Mouse (Mus musculus) activated CD4-positive, CD25-positive, alpha-beta regulatory T cell, adult 4 months (primary cell): ENCODE measurements around the gene Rock2. TPM values are rescaled to one million over a fixed set of nuclear protein-coding genes. Genes with fewer than 3 reads are reported as not detected.

Source experiments
- ATAC-seq: one replicate; pipeline ENCODE4 v1.8.0; 2017
- polyA plus RNA-seq, 2 experiments: library from polyadenylated mRNA; unstranded; fragments of 100-300 nt; shearing (Covaris generic); gene quantifications; one replicate each; pipeline ENCODE4 v1.2.1; 2017

The Rock2 gene
- polyA plus RNA-seq, 2 experiments from 2014 or later = 10.8 to 11.3 TPM

DNA sequence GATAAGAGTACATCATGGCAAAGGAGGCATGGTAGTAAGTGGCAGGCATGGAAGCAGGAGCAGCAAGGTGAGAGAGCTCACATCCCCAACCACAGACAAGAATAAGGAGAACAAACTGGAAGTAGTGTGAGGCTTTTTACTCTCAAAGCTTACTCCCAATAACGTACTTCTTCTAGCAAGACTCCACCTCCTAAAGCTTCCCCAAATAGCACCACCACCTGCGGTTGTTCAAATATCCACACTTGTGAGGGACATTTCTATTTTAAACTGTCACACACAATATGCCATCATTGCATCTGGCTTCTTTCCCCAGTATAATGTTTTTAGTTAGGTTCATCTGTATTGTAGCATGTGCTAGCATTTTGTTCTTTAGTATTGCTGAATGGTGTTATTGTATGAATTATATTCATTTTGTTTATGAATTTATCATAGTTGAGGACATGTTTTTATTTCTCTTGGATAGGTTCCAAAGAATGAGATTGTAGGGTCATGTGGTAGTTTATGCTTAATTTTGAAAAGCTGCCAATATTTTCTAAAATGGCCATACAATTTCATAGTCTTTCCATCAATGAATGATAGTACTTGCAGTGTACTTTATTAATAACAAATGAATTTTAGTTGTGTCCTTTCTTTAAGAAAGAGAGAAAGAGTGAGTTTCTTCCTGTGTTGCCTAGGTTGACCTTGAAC is 9.4 kb downstream of the Rock2 start:
- ATAC-seq = no peak

DNA sequence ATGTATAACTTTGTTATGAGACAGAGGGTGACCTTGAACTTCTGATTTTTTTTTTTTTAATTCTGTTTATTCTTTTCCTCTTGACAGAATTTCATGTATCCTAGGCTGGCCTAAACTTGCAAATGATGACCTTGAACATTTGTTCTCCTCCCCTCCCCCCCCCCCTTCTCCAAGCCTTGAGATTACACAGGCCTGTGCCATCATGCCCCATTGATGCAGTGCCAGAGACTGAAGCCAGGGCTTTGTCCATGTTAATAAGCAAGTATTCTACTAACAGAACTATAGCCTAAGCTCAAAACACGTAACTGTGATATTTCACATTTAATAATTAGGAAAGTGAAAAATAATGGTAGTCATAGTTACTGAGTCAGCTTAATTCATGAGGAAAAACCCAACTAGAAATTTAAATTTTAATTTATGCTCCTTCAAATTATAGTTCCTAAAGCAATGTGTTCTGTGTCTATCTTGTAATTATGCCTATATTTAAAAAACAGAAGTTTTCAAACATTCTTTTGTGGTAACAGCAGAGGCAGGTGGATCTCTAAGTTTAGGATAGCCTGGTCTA is 12.7 kb downstream of the Rock2 start:
- no peak for ATAC-seq

DNA sequence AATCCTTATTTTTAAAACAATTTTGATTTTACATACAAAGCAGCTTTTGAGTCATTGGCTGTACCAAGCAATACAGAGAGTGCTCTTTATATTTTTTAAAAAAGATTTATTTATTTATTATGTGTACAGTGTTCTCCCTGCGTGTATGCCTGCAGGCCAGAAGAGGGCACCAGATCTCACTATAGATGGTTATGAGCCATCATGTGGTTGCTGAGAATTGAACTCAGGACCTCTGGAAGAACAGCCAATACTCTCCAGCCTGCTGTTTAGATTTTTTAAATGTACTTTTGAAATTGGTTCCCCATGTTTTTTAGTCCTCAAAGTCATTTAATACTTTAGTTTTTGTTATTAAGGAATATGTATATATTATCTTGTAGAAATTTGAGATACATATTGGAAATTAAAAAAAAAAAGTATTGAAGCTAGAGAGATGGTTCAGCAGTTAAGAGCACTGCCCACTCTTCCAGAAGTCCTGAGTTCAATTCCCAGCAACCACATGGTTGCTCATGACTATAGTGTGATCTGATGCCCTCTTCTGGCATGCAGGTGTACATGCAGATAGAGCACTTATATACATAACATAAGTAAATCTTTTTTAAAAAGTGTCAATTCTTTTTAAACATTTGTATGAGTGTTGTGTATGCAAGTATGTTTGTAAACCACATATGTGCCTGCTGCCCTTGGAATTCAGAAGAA is 13.4 kb downstream of the Rock2 start:
- no peak for ATAC-seq

DNA sequence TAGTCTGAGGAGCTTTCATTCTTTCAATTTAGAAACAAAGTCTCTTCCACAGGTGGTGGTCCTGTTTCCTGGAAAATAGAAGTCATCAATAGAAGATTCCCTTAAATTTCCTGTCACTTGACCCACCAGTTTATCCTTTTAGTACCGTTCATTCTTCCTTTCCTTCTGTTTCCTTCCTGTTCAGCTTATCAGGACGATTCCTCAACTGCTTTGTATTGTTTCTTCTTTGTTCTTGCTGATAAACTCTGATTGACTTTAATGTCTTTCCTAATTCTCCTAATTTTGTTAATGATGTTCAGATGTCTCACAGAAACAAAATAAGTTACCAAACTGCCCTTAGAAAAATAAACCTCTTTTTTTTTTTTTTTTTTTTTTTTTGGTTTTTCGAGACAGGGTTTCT is 16.8 kb downstream of the Rock2 start:
- no peak for ATAC-seq

DNA sequence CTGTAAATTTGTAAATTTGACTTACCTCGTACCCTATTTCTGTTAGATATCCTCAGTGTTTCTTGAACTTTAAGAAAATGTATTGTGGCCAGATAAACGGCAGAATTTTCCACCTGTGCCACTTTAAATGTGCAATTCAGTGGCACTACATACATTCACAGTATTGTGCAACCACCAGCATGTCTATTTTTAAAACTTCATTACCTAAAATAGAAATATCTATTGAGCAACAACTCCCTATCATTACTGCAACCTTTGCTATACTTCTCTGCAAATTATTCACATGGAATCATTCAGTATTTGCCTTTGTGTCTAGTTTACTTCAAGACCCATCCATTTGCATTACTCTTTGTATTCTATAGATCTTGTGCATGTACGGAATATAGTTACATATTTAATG is 17.9 kb downstream of the Rock2 start:
- no peak for ATAC-seq

DNA sequence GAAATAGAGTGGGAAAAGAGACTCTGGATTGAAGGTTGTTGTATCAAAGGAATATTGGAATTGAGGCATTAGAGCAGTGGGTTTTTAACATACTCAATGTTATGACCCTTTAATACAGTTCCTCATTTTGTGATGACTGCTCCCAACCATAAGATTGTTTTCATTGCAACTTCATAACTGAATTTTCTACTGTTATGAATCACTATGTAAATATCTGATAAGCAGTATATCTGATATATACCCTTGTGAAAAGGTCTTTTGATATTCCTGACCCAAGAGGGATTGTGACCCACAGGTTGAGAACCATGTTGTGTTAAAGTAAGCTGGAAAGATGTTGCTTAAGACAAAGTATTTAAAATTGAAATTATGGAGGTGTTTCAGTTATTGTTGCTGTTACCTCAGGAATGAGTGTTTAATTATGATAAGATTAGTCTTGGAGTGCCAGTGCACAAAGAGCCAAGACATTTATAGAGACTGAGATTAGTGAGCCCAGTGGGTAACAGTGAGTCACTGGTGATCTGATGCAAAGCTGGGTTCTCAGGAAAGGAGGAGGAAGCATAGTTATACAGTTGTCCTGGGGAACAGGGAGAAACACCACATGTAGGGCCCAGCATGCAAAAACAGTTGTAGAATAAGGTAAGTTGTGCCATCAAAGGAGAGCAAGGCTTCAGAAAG is 25.6 kb downstream of the Rock2 start:
- no peak for ATAC-seq

DNA sequence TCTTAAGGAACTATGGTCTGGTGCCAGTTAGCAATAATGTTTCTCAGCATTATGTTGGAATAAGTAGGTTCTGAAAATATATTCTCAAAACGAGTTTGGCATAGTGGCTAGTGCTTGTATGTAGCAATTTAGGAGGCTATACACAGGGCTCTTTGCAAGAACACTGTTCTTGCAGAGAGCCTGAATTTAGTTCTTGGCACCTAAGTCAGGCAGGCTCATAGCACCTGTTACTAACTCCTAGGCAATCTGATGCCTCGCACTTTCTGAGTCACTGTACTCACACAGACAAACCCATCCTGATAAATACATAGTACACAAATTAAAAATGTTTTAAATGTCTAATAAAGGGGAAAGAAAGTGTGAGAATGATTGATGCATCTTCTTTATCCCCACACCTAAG is 33.2 kb downstream of the Rock2 start:
- ATAC-seq = no peak

DNA sequence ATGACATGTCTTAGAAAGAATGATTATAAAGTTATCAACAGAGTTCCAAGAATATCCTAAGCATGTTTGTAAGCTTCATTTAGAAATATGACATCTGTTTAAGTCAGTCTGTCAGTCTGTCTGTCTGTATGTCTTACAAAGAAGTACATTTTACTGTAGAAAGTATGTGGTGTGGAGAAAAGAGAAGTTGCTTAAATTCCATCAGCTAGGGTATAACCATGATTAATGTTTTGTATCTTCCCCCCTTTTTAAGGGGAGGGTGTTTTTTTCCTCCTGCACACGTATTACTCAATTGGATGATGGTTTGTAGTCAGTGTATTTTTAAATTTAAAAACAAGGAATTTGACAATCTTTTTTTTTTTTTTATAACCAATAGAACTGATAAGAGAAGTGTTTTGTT is 39.7 kb downstream of the Rock2 start:
- no peak for ATAC-seq

DNA sequence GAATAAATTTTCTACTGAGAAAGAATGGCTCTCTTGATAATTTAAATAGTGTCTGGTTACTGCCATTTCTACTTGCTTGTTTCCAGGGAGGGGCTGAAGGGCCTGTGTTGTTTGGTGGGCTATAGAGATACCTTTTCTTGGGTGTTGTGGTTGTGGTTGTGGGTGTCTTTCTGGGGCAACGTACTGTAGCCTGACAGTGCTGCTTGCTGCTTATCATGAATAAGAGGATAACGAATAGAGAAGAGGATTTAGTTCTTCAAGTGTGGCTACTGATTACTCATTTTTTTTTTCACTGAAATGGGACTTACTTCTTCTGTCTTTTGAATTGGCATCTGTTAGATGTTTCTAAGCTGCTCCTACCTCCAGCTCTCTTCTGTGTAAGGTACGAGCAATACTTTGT is 47.3 kb downstream of the Rock2 start:
- ATAC-seq = no peak

DNA sequence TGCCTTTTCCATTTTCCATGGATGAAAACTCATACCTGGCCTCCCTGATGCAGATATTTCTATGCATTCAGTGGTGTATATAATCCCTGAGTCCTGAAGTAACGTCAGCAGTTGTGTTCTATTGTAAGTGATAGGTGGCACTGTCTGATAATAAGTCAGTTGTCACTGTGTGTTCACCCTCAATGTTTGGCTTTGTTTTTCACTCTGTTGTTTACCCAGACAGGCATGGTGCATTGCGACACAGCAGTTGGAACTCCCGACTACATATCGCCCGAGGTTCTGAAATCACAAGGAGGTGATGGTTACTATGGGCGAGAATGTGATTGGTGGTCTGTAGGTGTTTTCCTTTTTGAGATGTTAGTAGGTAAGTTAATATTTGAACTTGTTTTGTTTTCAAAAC is 53.5 kb downstream of the Rock2 start:
- ATAC-seq = no peak

DNA sequence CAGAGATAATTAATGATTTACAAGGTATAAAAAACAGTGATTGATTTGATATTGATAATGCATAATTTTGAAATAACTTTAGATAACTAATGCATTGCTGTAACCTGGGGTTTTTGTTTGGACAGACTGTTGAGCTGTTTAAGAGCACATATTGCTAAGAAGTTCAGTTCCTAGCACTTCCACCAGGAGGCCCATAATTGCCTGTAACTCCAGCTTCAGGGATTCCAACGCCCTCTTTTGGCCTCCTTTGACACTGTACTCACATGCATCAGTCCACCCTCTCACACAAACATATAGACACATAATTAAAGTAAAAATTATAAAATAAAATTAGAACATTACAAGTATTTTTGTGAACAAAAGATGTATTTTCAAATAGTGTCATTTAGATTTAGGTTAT is 64.2 kb downstream of the Rock2 start:
- no peak for ATAC-seq

DNA sequence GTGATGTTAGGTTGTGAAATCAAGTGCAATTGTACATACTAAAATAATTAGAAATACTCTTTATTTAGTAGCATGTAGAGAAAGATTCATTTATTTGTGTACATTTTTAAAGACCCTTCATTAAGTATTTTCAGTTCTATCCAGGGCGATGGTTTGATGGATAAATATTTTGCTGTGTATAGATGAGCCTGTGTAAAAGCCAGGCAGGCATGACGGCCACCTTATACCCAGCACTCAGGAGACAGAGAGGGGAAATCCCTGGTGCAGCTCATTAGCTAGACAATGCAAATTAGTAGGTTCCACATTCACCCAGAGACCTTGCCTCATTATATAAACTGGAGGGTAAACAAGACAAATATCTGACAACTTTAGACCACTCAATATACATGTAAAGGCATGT is 68.7 kb downstream of the Rock2 start:
- ATAC-seq = peak; percentile 96

DNA sequence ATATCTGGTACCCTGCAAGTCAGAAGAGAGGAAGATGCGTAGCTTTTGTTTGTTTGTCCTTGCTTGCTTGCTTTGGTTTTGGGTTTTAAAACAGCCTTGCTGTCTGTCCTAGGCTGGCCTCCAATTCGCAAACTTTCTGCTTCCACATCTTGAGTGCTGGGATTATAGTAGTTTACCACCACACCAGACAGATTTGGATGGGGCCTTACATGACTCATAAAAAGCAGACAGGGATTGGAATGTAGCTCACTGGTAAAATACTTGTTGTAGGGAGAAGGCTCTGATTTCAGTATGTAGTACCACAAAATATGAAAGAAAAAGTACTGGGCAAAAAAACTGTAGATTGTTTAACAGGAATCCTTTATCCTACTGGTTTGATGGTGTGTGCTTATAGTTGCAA is 72.1 kb downstream of the Rock2 start:
- no peak for ATAC-seq

DNA sequence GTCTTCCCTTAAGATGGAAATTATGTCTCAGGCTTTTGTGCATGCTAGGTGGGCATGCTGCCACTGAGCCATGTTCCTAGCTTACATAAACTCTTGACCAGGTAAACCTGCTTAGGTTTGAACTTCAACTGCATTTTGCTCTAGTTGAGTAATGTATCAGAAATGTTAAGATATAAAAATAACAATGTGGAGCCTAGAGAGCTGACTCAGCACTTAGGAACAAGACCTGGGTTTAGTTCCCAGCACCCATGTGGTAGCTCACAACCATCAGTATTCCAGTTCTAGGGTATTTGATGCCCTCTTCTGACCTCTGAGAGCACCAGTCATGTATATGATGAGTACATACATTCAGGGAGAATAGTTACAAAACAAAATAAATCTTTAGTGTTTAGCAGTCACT is 82.4 kb downstream of the Rock2 start:
- ATAC-seq = no peak

DNA sequence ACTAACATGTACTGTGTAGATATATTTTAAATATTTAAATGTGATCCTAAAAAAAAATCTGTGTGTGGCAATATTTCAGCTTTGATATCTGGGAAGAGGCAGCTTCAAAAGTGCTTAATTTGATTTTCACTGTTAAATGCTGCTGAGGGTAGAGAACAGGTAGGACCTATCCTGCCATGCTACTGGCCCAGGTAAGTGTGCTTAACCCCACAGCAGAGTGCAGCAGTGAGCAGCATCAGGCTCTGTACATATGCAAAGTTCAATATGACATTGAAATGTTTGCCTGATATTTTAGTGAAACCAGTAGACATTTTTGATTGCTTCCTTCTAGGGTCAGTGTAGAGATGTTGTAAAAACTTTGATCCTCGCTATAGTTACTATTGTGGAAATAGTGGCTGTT is 91.1 kb downstream of the Rock2 start:
- ATAC-seq = peak; percentile 71

DNA sequence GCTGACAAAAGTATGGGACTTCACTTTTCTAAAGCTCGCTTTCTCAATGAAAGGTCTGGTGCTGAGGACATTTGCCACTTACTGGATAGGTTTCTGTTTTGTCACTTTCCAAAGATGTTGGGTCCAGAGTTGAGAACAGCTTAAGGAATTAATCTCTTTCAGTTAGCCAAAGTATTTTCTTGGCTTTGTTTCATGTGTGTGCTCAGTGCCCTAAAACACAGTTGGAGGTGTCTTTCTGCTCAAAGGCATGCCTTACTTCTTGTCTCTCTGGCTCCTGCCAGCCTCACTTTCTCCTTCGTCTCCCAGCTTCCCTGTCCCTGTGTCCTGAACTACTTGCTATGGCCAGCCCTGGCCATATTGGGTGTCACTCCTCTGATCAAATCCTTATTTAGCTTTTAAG is 96.7 kb downstream of the Rock2 start:
- ATAC-seq = no peak

DNA sequence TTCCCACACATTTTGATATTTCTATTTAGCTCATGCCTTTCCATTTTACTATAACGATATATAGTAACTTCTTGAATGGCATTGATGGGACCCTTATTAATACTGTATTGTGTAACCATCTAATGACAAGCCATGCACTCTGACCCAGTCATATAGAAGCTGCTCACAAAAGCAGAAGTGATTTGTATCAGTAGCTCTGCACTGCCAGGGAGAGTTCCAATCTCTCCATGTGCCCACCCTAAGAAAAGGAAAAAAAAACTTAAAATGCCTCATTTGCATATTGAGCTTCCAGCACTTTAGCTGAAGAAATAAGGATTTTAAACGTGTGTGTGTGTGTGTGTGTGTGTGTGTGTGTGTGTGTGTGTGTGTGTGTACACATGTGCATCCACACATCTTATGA is 97.7 kb downstream of the Rock2 start:
- ATAC-seq = no peak

DNA sequence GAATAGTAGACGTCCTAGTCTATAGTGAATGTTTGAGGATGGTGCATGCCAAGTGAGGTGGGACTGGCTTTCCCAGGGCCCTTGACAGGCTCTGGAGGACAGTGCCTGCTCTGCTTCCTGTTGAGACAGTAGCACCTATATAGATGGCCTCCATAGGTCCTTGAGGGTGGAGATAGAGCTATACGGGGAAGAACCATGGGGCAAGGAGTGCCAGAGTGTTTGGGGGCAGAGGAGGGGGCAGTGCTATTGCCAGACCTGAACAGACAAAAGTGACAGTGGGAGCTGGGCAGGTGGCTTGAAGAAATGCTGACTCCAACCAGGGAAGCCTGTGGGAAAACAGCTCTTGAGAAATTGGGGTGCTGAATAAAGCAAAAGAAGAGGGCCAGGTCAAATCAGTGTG is 99.6 kb downstream of the Rock2 start:
- ATAC-seq = no peak

DNA sequence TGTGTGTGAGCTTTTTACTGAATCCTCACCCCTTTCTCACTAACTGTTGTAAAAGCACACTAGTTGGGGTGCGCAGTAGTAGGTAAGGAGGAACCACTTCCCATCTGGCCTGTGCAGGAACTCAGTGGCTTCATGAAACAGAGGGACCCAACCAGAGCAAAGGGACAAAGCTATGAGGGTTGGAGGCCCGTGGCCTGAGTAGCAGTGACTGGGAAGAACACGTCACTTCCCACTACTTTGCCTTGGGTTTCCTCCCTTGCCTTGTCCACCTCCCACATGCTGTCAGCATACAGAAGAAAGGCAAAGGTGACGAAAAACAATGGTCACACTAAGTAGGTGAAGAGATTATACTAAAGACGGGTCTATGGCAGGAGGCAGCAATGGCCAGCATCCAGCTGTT is 101.6 kb downstream of the Rock2 start:
- ATAC-seq = no peak

DNA sequence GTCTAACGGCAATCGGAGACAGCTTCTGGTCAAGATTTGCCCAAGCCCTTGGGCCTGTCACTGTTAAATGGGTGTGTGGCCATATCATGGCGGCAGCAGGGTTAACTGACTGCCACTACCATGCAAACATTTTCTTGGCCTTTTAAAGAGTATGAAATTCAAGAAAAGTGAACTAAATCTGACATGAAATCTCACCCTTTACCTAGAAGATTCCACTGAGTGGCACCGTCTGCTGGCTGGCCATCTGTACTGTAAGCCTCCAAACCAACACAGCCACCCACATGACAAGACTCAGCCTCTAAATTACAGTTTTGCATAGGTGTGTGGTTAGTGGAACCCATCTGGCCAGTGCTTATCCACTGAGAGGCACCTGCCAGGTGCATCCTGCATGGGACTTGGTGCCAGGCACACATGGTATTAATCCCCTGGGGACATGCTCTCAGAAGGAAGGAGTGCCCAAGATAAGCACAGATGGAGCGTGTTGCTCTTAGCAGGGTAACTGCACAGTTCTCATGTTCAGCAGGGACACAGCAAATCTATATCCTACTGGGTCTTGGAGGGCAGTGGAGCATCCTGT is 102.3 kb downstream of the Rock2 start:
- no peak for ATAC-seq

DNA sequence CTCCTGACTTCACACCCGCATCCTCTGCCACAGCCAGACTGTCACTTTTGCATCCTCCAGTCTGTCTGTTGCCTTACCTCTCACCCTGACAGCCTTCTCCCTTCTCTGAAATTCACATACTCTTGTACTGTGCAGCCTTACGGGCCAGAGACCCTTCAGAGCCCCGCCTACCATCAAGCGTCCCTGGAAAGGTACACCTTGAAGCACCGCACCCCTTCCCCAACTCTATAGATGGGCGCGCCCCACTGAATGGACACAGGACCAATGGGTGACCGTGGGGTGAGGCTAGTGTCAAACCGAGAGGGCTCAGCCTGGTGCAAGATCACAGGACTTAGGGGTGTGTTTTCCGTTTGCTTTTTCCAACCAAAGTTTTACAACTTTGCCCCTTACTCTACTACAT is 104.5 kb downstream of the Rock2 start:
- ATAC-seq = no peak

DNA sequence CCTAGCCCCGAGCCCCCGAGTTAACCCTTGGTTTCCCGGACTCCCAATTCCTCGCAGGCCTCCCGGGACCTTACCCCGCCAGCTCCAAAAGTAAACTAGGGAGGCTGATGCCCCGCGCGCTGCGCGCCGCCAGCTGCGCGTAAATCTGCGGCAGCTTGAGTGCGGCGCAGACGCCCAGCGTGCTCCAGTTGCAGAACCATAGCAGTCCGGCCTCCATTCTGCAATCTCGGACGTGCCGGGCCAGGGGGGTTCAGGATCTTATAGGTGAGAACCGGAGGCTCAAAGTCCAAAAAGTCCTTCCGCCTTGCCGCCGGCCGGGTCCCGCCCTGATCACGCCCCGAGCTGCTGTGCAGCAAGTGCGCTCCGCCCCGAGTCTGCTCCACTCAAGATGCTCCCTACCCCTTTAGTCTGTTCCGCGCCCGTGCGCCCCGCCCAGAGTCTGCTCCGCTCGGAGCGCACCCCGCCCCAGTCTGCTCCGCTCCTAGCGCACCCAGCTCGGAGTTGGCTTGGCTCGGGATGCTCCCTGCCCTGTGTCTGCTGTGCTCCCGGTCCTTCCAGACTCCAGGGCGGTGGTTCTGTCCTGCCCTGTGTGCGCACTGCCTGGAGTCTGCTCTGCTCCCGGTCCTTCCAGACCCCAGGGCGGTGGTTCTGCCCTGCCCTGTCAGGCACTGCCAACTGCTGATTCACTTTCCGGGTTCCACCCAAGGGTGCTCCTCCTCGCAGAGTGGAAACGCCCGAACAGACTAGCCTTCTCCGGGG is 105.2 kb downstream of the Rock2 start, which contains the start of gene Pqlc3:
Gene Pqlc3, minus strand, starts transcription at position 670 of the 759 bp plus-strand sequence.
- peak; percentile 99 for ATAC-seq

DNA sequence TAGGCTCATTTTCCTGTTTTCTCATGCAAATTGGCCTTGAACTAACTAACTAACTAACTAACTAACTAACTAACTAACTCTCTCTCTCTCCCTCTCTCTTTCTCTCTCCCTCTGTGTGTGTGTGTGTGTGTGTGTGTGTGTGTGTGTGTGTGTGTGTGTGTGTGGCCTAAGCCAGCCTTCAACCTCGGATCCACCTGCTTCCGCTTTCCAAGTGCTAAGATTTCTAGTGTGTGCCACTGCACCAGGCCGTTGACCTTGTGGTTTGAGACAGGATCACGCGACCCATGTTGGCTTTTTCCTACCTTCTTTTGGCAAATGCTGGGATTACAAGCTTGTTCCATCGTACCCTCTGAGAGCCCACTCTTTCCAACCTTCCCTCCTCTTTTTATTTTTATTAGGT is 105.9 kb downstream of the Rock2 start:
- ATAC-seq = no peak
